Mouse (Mus musculus): ENCODE measurements around the gene Zfc3h1.
A peak's percentile ranks its signal among the peaks of the same experiment; 100 is the strongest.

DNA sequence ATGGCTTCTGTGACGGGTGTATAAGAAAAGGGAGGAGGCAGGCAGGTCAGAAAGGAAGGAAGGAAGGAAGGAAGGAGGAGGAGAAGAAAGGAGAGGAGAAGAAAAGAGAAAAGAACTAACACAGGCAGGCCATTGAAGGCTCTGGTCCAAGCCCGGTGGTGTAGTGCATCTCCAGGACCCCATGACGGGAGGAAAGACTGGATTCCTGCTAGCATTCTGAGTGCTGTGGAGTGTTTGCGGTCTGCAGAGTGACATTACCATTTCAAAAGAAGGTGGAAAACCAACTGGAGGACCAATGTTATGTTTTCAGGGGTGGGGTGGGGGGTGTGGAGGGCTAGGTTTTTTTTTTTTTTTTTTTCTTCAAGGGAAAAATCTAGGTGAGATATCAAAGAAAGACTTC, 37.2 kb downstream of the Zfc3h1 start:
- TF ChIP-seq CHD2 (IDR thresholded peaks at IDR 0.05; ENCODE audit: low read depth, low read length), result no peak
- TF ChIP-seq ZC3H11A (IDR thresholded peaks at IDR 0.05; ENCODE audit: borderline replicate concordance, low read depth, low read length), result no peak
- TF ChIP-seq ZNF384 (IDR thresholded peaks at IDR 0.05; ENCODE audit: low read depth, low read length), result peak; percentile 84
- no peak for TF ChIP-seq HCFC1 (IDR thresholded peaks at IDR 0.05; ENCODE audit: borderline replicate concordance, insufficient read depth, low read length)
